Mouse (Mus musculus) hindbrain, embryonic 15.5 days (tissue): ENCODE data around the gene Med31. TPM values are rescaled to one million over a fixed set of nuclear protein-coding genes. Genes with fewer than 3 reads are reported as not detected.

Source experiments
- polyA plus RNA-seq: library from polyadenylated mRNA; unstranded; fragments of >200 nt; fragmentation: Nextera tagmentation; extraction: Ambion mirVana; gene quantifications from 2 replicates; pipeline ENCODE4 v1.2.1, GENCODE M21; 2015

Gene Med31
- polyA plus RNA-seq, 1 experiment from 2014 or later = 50.5 TPM

Other genes with a start within 250 kb of the Med31 start
- 0.38 and 0.43 TPM in 2 replicates for gene Aipl1, start 178.1 kb downstream of the Med31 start, polyA plus RNA-seq
- 35.4 and 41.2 TPM in 2 replicates for gene Pimreg, start 173.6 kb downstream of the Med31 start, polyA plus RNA-seq
- 4.6 and 5.4 TPM in 2 replicates for gene Pitpnm3, start 79.8 kb downstream of the Med31 start, polyA plus RNA-seq
- gene Gm43951, start 8.8 kb downstream of the Med31 start, polyA plus RNA-seq = 1.5 and 1.6 TPM in 2 replicates
- 16.3 and 20.5 TPM in 2 replicates for gene 4933427D14Rik, start 8.1 kb downstream of the Med31 start, polyA plus RNA-seq
- gene Txndc17, start 8.0 kb downstream of the Med31 start, polyA plus RNA-seq = 147 and 155 TPM in 2 replicates
- gene Slc13a5, start 51.6 kb upstream of the Med31 start, polyA plus RNA-seq = 1.9 and 2.0 TPM in 2 replicates
- 3.0 and 3.9 TPM in 2 replicates for gene Xaf1, start 86.0 kb upstream of the Med31 start, polyA plus RNA-seq
- not detected in 2 replicates for gene Fbxo39, start 98.9 kb upstream of the Med31 start, polyA plus RNA-seq
- gene Tekt1, start 146.8 kb upstream of the Med31 start, polyA plus RNA-seq = 6.5 and 8.4 TPM in 2 replicates
- gene Smtnl2, start 196.1 kb upstream of the Med31 start, polyA plus RNA-seq = 9.9 and 10.2 TPM in 2 replicates
- gene Ggt6, start 219.9 kb upstream of the Med31 start, polyA plus RNA-seq = not detected in 2 replicates
- 62.1 and 65.9 TPM in 2 replicates for gene Mybbp1a, start 225.8 kb upstream of the Med31 start, polyA plus RNA-seq